Mouse (Mus musculus) stomach, embryonic 14.5 days (tissue): ENCODE measurements around the gene Rpl18a. TPM values are rescaled to one million over a fixed set of nuclear protein-coding genes. Genes with fewer than 3 reads are reported as not detected.

ENCODE experiments used
- ATAC-seq: fragments of 200-750 bp; cut with Nextera tagmentation; 2 replicates; pipeline ENCODE4 v1.8.0; 2017; ENCODE audit warnings: low read depth, moderate TSS enrichment; ENCODE audit not compliant: insufficient number of reproducible peaks, insufficient read depth, low FRiP score
- H3K27ac ChIP-seq: fragments of 300-500 bp; sonication (generic); 2 replicates; pipeline ENCODE4 v1.5.1; 2014; ENCODE audit warnings: mild to moderate bottlenecking, low read length, moderate library complexity, mixed read lengths
- H3K27me3 ChIP-seq: fragments of 300-500 bp; sonication (generic); 2 replicates; pipeline ENCODE4 v1.6.1; 2014; ENCODE audit warnings: low read length, control low read depth, mixed read lengths; ENCODE audit not compliant: control insufficient read depth, insufficient read depth
- H3K36me3 ChIP-seq: fragments of 300-500 bp; sonication (generic); 2 replicates; pipeline ENCODE4 v1.6.1; 2014; ENCODE audit warnings: mild to moderate bottlenecking, control low read depth, low read length, moderate library complexity, mixed read lengths; ENCODE audit not compliant: control insufficient read depth, insufficient read depth
- H3K4me1 ChIP-seq: fragments of 300-500 bp; sonication (generic); 2 replicates; pipeline ENCODE4 v1.6.1; 2014; ENCODE audit warnings: low read length, control low read depth, mixed read lengths; ENCODE audit not compliant: control insufficient read depth, insufficient read depth
- H3K4me2 ChIP-seq: fragments of 300-500 bp; sonication (generic); replicated peaks from 2 replicates; pipeline ENCODE4 v1.6.1; 2014; ENCODE audit warnings: low read depth, low read length, control low read depth
- H3K4me3 ChIP-seq: fragments of 300-500 bp; sonication (generic); 2 replicates; pipeline ENCODE4 v1.5.1; 2014; ENCODE audit warnings: low read depth, low read length, control low read depth
- H3K9ac ChIP-seq: fragments of 300-500 bp; sonication (generic); replicated peaks from 2 replicates; pipeline ENCODE4 v1.6.1; 2014; ENCODE audit warnings: low read depth, mild to moderate bottlenecking, control low read depth, low read length, moderate library complexity, mixed read lengths
- H3K9me3 ChIP-seq: fragments of 300-500 bp; sonication (generic); 2 replicates; pipeline ENCODE4 v1.6.1; 2016; ENCODE audit warnings: low read depth, low read length, control low read depth; ENCODE audit not compliant: control insufficient read depth
- WGBS: fragments of 180-500 bp; shearing (Covaris S2); extraction: QIAGEN DNeasy Blood & Tissue Kit; methylation state at CpG from one replicate; pipeline ENCODE4 v1.1.7; 2014; 5-methylcytosine and 5-hydroxymethylcytosine counted together
- polyA plus RNA-seq: library from polyadenylated mRNA; unstranded; fragments of >200 nt; fragmentation: Nextera tagmentation; extraction: Ambion mirVana; gene quantifications from 2 replicates; pipeline ENCODE4 v1.2.1, GENCODE M21; 2014

The Rpl18a gene
- polyA plus RNA-seq, result 5,566 and 6,204 TPM in 2 replicates

- peaks cover 25% of the 10 kb centered on the region for H3K36me3 ChIP-seq
- H3K9ac ChIP-seq, result peak within 1 kb of the TSS; percentile 92
- no peaks in the 10 kb centered on the region for H3K9me3 ChIP-seq
- ATAC-seq, result peak; percentile 98
- peak within 1 kb of the TSS; percentile 87 for H3K4me2 ChIP-seq
- H3K4me3 ChIP-seq, result peak within 1 kb of the TSS; percentile 84
- under 1% methylated on average over 57 of the region's 60 CpGs for WGBS
- H3K27me3 ChIP-seq, result peaks cover 9% of the 10 kb centered on the region
- peaks cover 20% of the 10 kb centered on the region; the same call in 1 of the 2 replicates for H3K4me1 ChIP-seq
- H3K27ac ChIP-seq, result peak within 1 kb of the TSS; percentile 77
Measured at GRCm38 (mm10) chr8:70897021-70897680, at the start of gene Rpl18a. Gene Rpl18a, minus strand, starts transcription at chr8:70897412.

- Histone ChIP-seq H3K4me2 (no peak overlapping the region), H3K27ac (no peak overlapping the region), H3K4me1 (no peaks in the 10 kb centered on the region), H3K36me3 (no peaks in the 10 kb centered on the region), H3K9ac (no peak overlapping the region), H3K4me3 (no peak overlapping the region), H3K9me3 (no peaks in the 10 kb centered on the region), H3K27me3 (no peaks in the 10 kb centered on the region)
- 44% methylated on average over 1 of the region's 1 CpGs for WGBS
- ATAC-seq, result no peak
Measured at GRCm38 (mm10) chr8:70943187-70943586, 46.0 kb upstream of the Rpl18a start.

GRCm38 (mm10) chr8:70941478-70941877, 44.3 kb upstream of the Rpl18a start:
- Histone ChIP-seq H3K27me3 (no peaks in the 10 kb centered on the region), H3K4me2 (no peak overlapping the region), H3K9ac (no peak overlapping the region), H3K9me3 (no peaks in the 10 kb centered on the region), H3K27ac (no peak overlapping the region), H3K4me1 (no peaks in the 10 kb centered on the region), H3K4me3 (no peak overlapping the region), H3K36me3 (no peaks in the 10 kb centered on the region)
- 59% methylated on average over 2 of the region's 2 CpGs for WGBS
- no peak for ATAC-seq

- H3K4me1 ChIP-seq, result no peaks in the 10 kb centered on the region
Measured at GRCm38 (mm10) chr8:70937200-70937599, 40.0 kb upstream of the Rpl18a start.

GRCm38 (mm10) chr8:70934786-70935185, 37.6 kb upstream of the Rpl18a start:
- ATAC-seq, result no peak
- Histone ChIP-seq H3K9ac (no peak overlapping the region), H3K27ac (no peak overlapping the region), H3K9me3 (no peaks in the 10 kb centered on the region), H3K4me2 (no peak overlapping the region), H3K4me3 (no peak overlapping the region), H3K4me1 (no peaks in the 10 kb centered on the region), H3K36me3 (no peaks in the 10 kb centered on the region), H3K27me3 (no peaks in the 10 kb centered on the region)
- WGBS, result 68% methylated on average over 7 of the region's 7 CpGs

More at GRCm38 (mm10) chr8:70937200-70937599, 40.0 kb upstream of the Rpl18a start:
- no peak overlapping the region for H3K4me3 ChIP-seq
- 87% methylated on average over 6 of the region's 6 CpGs for WGBS
- H3K36me3 ChIP-seq, result no peaks in the 10 kb centered on the region
- no peak overlapping the region for H3K4me2 ChIP-seq
- no peaks in the 10 kb centered on the region for H3K27me3 ChIP-seq
- no peak overlapping the region for H3K9ac ChIP-seq
- no peak overlapping the region for H3K27ac ChIP-seq
- no peaks in the 10 kb centered on the region for H3K9me3 ChIP-seq
- no peak for ATAC-seq

GRCm38 (mm10) chr8:70933036-70933435, 35.8 kb upstream of the Rpl18a start:
- no peak overlapping the region for H3K4me3 ChIP-seq
- no peaks in the 10 kb centered on the region for H3K9me3 ChIP-seq
- ATAC-seq, result no peak
- 80% methylated on average over 4 of the region's 4 CpGs for WGBS
- H3K4me2 ChIP-seq, result no peak overlapping the region
- H3K36me3 ChIP-seq, result no peaks in the 10 kb centered on the region
- H3K4me1 ChIP-seq, result no peaks in the 10 kb centered on the region
- H3K9ac ChIP-seq, result no peak overlapping the region
- no peak overlapping the region for H3K27ac ChIP-seq
- H3K27me3 ChIP-seq, result no peaks in the 10 kb centered on the region

- ATAC-seq, result no peak
- H3K4me1 ChIP-seq, result no peaks in the 10 kb centered on the region
- no peak overlapping the region for H3K9ac ChIP-seq
- H3K27ac ChIP-seq, result no peak overlapping the region
- no peaks in the 10 kb centered on the region for H3K36me3 ChIP-seq
- H3K4me2 ChIP-seq, result no peak overlapping the region
- no peaks in the 10 kb centered on the region for H3K27me3 ChIP-seq
- 93% methylated on average over 11 of the region's 11 CpGs for WGBS
- H3K9me3 ChIP-seq, result no peaks in the 10 kb centered on the region
- H3K4me3 ChIP-seq, result no peak overlapping the region
Measured at GRCm38 (mm10) chr8:70931731-70932130, 34.5 kb upstream of the Rpl18a start.

- H3K4me3 ChIP-seq, result no peak overlapping the region
- H3K4me1 ChIP-seq, result no peaks in the 10 kb centered on the region
- no peaks in the 10 kb centered on the region for H3K27me3 ChIP-seq
- H3K9ac ChIP-seq, result no peak overlapping the region
- H3K9me3 ChIP-seq, result no peaks in the 10 kb centered on the region
- no peak overlapping the region for H3K4me2 ChIP-seq
- no peak for ATAC-seq
- H3K27ac ChIP-seq, result no peak overlapping the region
- no peaks in the 10 kb centered on the region for H3K36me3 ChIP-seq
- 77% methylated on average over 5 of the region's 5 CpGs for WGBS
Measured at GRCm38 (mm10) chr8:70928778-70929322, 31.6 kb upstream of the Rpl18a start.
